Mouse (Mus musculus) heart, embryonic 11.5 days (tissue): ENCODE results near the gene Slc17a7. TPM values are rescaled to one million over a fixed set of nuclear protein-coding genes. Genes with fewer than 3 reads are reported as not detected.

ENCODE experiments used
- ATAC-seq: fragments of 200-750 bp; cut with Nextera tagmentation; replicated peaks from 2 replicates; pipeline ENCODE4 v1.8.0; 2017; ENCODE audit warnings: moderate library complexity; ENCODE audit not compliant: insufficient number of reproducible peaks, low FRiP score, low TSS enrichment
- H3K27ac ChIP-seq: fragments of 300-500 bp; sonication (generic); 2 replicates; pipeline ENCODE4 v1.5.1; 2014; ENCODE audit warnings: mild to moderate bottlenecking, low read depth, low read length
- H3K27me3 ChIP-seq: fragments of 300-500 bp; sonication (generic); 2 replicates; pipeline ENCODE4 v1.6.1; 2014; ENCODE audit warnings: mild to moderate bottlenecking, low read length, mixed read lengths; ENCODE audit not compliant: control insufficient read depth, insufficient read depth
- H3K36me3 ChIP-seq: fragments of 300-500 bp; sonication (generic); 2 replicates; pipeline ENCODE4 v1.6.1; 2014; ENCODE audit warnings: mild to moderate bottlenecking, low read length, moderate library complexity, mixed read lengths; ENCODE audit not compliant: control insufficient read depth, insufficient read depth
- H3K4me1 ChIP-seq: fragments of 300-500 bp; sonication (generic); 2 replicates; pipeline ENCODE4 v1.6.1; 2014; ENCODE audit warnings: low read length; ENCODE audit not compliant: control insufficient read depth, insufficient read depth
- H3K4me2 ChIP-seq: fragments of 300-500 bp; sonication (generic); 2 replicates; pipeline ENCODE4 v1.6.1; 2014; ENCODE audit warnings: mild to moderate bottlenecking, moderate library complexity
- H3K4me3 ChIP-seq: fragments of 300-500 bp; sonication (generic); 2 replicates; pipeline ENCODE4 v1.5.1; 2014; ENCODE audit warnings: low read depth, low read length
- H3K9ac ChIP-seq: fragments of 300-500 bp; sonication (generic); 2 replicates; pipeline ENCODE4 v1.6.1; 2014; ENCODE audit warnings: mild to moderate bottlenecking, low read depth, low read length, moderate library complexity
- H3K9me3 ChIP-seq: fragments of 300-500 bp; sonication (generic); replicated peaks from 2 replicates; pipeline ENCODE4 v1.6.1; 2016; ENCODE audit warnings: low read length; ENCODE audit not compliant: control insufficient read depth
- WGBS: fragments of 180-500 bp; shearing (Covaris S2); extraction: QIAGEN DNeasy Blood & Tissue Kit; methylation state at CpG from one replicate; pipeline ENCODE4 v1.1.7; 2014; ENCODE audit not compliant: insufficient replicate concordance; 5-methylcytosine and 5-hydroxymethylcytosine counted together
- microRNA counts: library from miRNA; unstranded; fragments of <30 nt; microRNA quantifications from one replicate; lab custom pipeline; 2015
- microRNA-seq: library from miRNA; unstranded; fragments of <30 nt; microRNA quantifications from one replicate; pipeline ENCODE4, GENCODE M21; 2016; ENCODE audit warnings: borderline number of aligned reads
- polyA plus RNA-seq: library from polyadenylated mRNA; unstranded; fragments of >200 nt; fragmentation: Nextera tagmentation; extraction: Ambion mirVana; gene quantifications from 2 replicates; pipeline ENCODE4 v1.2.1, GENCODE M21; 2014

Slc17a7 gene
- polyA plus RNA-seq, 1 experiment from 2014 or later, result 3.0 TPM

- H3K4me1 ChIP-seq, result peaks cover 23% of the 10 kb centered on the region
- H3K27me3 ChIP-seq, result peaks cover 9% of the 10 kb centered on the region
- peak within 1 kb of the TSS; percentile 86 for H3K4me3 ChIP-seq
- peaks cover 28% of the 10 kb centered on the region for H3K36me3 ChIP-seq
- WGBS, result under 1% methylated on average over 54 of the region's 55 CpGs
- H3K9ac ChIP-seq, result peak within 1 kb of the TSS; percentile 99
- H3K9me3 ChIP-seq, result no peaks in the 10 kb centered on the region
- peak within 1 kb of the TSS; percentile 97 for H3K27ac ChIP-seq
- ATAC-seq, result peak; percentile 43
- H3K4me2 ChIP-seq, result peak within 1 kb of the TSS; percentile 88
Observed at GRCm38 (mm10) chr7:45215673-45216441, 52.1 kb downstream of the Slc17a7 start, which contains the start of gene Tead2. TSS of gene Tead2 (plus strand) at chr7:45215753.

- H3K27me3 ChIP-seq, result peaks cover 5% of the 10 kb centered on the region
- peaks cover 17% of the 10 kb centered on the region for H3K4me1 ChIP-seq
- H3K4me3 ChIP-seq, result peak overlapping the region; percentile 86
- no peaks in the 10 kb centered on the region for H3K9me3 ChIP-seq
- H3K36me3 ChIP-seq, result peaks cover 32% of the 10 kb centered on the region
- peak overlapping the region; percentile 99 for H3K9ac ChIP-seq
- peak overlapping the region; percentile 88 for H3K4me2 ChIP-seq
- ATAC-seq, result peak; percentile 74
- peak overlapping the region; percentile 97 for H3K27ac ChIP-seq
- WGBS, result under 1% methylated on average over 12 of the region's 13 CpGs
Observed at GRCm38 (mm10) chr7:45216442-45217183, 52.9 kb downstream of the Slc17a7 start.

GRCm38 (mm10) chr7:45221680-45222079 lies 57.9 kb downstream of the Slc17a7 start:
- no peak overlapping the region; the same call in 1 of the 2 replicates for H3K9ac ChIP-seq
- WGBS, result 75% methylated on average over 2 of the region's 2 CpGs
- H3K36me3 ChIP-seq, result peaks cover 62% of the 10 kb centered on the region
- H3K4me2 ChIP-seq, result no peak overlapping the region
- H3K4me1 ChIP-seq, result peaks cover 14% of the 10 kb centered on the region
- H3K4me3 ChIP-seq, result no peak overlapping the region
- H3K9me3 ChIP-seq, result no peaks in the 10 kb centered on the region
- no peak for ATAC-seq
- H3K27me3 ChIP-seq, result no peaks in the 10 kb centered on the region
- no peak overlapping the region for H3K27ac ChIP-seq

- H3K9me3 ChIP-seq, result no peaks in the 10 kb centered on the region
- peaks cover 70% of the 10 kb centered on the region for H3K36me3 ChIP-seq
- H3K4me2 ChIP-seq, result no peak overlapping the region
- 92% methylated on average over 7 of the region's 7 CpGs for WGBS
- H3K27ac ChIP-seq, result no peak overlapping the region
- no peaks in the 10 kb centered on the region for H3K4me1 ChIP-seq
- no peaks in the 10 kb centered on the region for H3K27me3 ChIP-seq
- H3K9ac ChIP-seq, result no peak overlapping the region
- ATAC-seq, result no peak
- no peak overlapping the region for H3K4me3 ChIP-seq
Observed at GRCm38 (mm10) chr7:45224826-45225225, 61.1 kb downstream of the Slc17a7 start.

MicroRNAs within 50 kb of the gene (microRNA counts, 519-probe panel; counts per million panel counts)
- 32.2 counts per million for microRNA mmu-miR-150 (lab: Ali Mortazavi, UCI)

Small RNAs within 50 kb of the gene (microRNA-seq; reads per million reads assigned to microRNA genes)
- gene Mir150 (16.1 reads per million, percentile 48 among the genes with 10 or more reads in this experiment), gene Mir5121 (112 reads per million, percentile 65 among the genes with 10 or more reads in this experiment), gene Mir7055 (not detected)

Other genes with a start within 250 kb of the Slc17a7 start
- gene Ap2a1, start 234.5 kb upstream of the Slc17a7 start, polyA plus RNA-seq, result 69.1 and 77.3 TPM in 2 replicates
- gene Tsks, start 220.7 kb upstream of the Slc17a7 start, polyA plus RNA-seq, result not detected in 2 replicates
- gene Cpt1c, start 189.1 kb upstream of the Slc17a7 start, polyA plus RNA-seq, result 10.0 and 10.5 TPM in 2 replicates
- 179 and 194 TPM in 2 replicates for gene Prmt1, start 177.4 kb upstream of the Slc17a7 start, polyA plus RNA-seq
- gene Irf3, start 166.3 kb upstream of the Slc17a7 start, polyA plus RNA-seq, result 57.3 and 61.4 TPM in 2 replicates
- 41.0 and 43.2 TPM in 2 replicates for gene Bcl2l12, start 165.2 kb upstream of the Slc17a7 start, polyA plus RNA-seq
- 37.9 and 42.5 TPM in 2 replicates for gene Scaf1, start 147.6 kb upstream of the Slc17a7 start, polyA plus RNA-seq
- gene Rras, start 146.0 kb upstream of the Slc17a7 start, polyA plus RNA-seq, result 74.4 and 76.1 TPM in 2 replicates
- gene Prr12, start 111.1 kb upstream of the Slc17a7 start, polyA plus RNA-seq, result 7.9 and 12.1 TPM in 2 replicates
- gene Nosip, start 101.5 kb upstream of the Slc17a7 start, polyA plus RNA-seq, result 54.2 and 58.9 TPM in 2 replicates
- 11.7 and 13.3 TPM in 2 replicates for gene Prrg2, start 101.3 kb upstream of the Slc17a7 start, polyA plus RNA-seq
- gene Rcn3, start 71.7 kb upstream of the Slc17a7 start, polyA plus RNA-seq, result 339 and 341 TPM in 2 replicates
- 15.1 and 20.5 TPM in 2 replicates for gene Fcgrt, start 60.1 kb upstream of the Slc17a7 start, polyA plus RNA-seq
- 1,168 and 1,305 TPM in 2 replicates for gene Rps11, start 39.5 kb upstream of the Slc17a7 start, polyA plus RNA-seq
- gene Rpl13a, start 35.2 kb upstream of the Slc17a7 start, polyA plus RNA-seq, result 981 and 1,056 TPM in 2 replicates
- gene Gm45713, start 27.7 kb upstream of the Slc17a7 start, polyA plus RNA-seq, result 0.21 TPM in 2 replicates
- 1.6 and 2.5 TPM in 2 replicates for gene Flt3l, start 27.5 kb upstream of the Slc17a7 start, polyA plus RNA-seq
- 99.1 and 99.6 TPM in 2 replicates for gene Pih1d1, start 9.6 kb upstream of the Slc17a7 start, polyA plus RNA-seq
- 28.7 and 28.9 TPM in 2 replicates for gene Aldh16a1, start 9.4 kb upstream of the Slc17a7 start, polyA plus RNA-seq
- gene Gfy, start 15.6 kb downstream of the Slc17a7 start, polyA plus RNA-seq, result not detected in 2 replicates
- gene Pth2, start 17.0 kb downstream of the Slc17a7 start, polyA plus RNA-seq, result 0.68 TPM in 1 of 2 replicates, not detected in the other
- gene Ccdc155, start 40.9 kb downstream of the Slc17a7 start, polyA plus RNA-seq, result 0.39 and 0.70 TPM in 2 replicates
- 1.9 and 2.4 TPM in 2 replicates for gene Dkkl1, start 48.2 kb downstream of the Slc17a7 start, polyA plus RNA-seq
- gene Tead2, start 51.8 kb downstream of the Slc17a7 start, polyA plus RNA-seq, result 129 and 131 TPM in 2 replicates
- gene Cd37, start 75.2 kb downstream of the Slc17a7 start, polyA plus RNA-seq, result 2.1 and 2.2 TPM in 2 replicates
- 0.32 and 0.47 TPM in 2 replicates for gene Slc6a16, start 77.1 kb downstream of the Slc17a7 start, polyA plus RNA-seq
- gene Slc6a21, start 113.6 kb downstream of the Slc17a7 start, polyA plus RNA-seq, result not detected in 2 replicates
- 7.0 and 9.8 TPM in 2 replicates for gene Trpm4, start 169.8 kb downstream of the Slc17a7 start, polyA plus RNA-seq
- gene Hrc, start 171.3 kb downstream of the Slc17a7 start, polyA plus RNA-seq, result 24.3 and 30.1 TPM in 2 replicates
- 2.0 and 3.7 TPM in 2 replicates for gene Ppfia3, start 203.1 kb downstream of the Slc17a7 start, polyA plus RNA-seq
- gene Lin7b, start 206.6 kb downstream of the Slc17a7 start, polyA plus RNA-seq, result 1.6 and 1.7 TPM in 2 replicates
- gene Snrnp70, start 231.8 kb downstream of the Slc17a7 start, polyA plus RNA-seq, result 51.6 and 72.0 TPM in 2 replicates
- gene Kcna7, start 241.7 kb downstream of the Slc17a7 start, polyA plus RNA-seq, result 0.37 and 0.45 TPM in 2 replicates
- gene Ntf5, start 249.7 kb downstream of the Slc17a7 start, polyA plus RNA-seq, result 3.2 TPM in 2 replicates